Mouse (Mus musculus): ENCODE data around the gene Atat1.
A peak's percentile ranks its signal among the peaks of the same experiment; 100 is the strongest.
"Not testable (repeated sequence)": the region's sequence is repeated elsewhere in the genome, so short reads cannot be mapped to it uniquely, and the experiment has no call there.

Gene Atat1

DNA sequence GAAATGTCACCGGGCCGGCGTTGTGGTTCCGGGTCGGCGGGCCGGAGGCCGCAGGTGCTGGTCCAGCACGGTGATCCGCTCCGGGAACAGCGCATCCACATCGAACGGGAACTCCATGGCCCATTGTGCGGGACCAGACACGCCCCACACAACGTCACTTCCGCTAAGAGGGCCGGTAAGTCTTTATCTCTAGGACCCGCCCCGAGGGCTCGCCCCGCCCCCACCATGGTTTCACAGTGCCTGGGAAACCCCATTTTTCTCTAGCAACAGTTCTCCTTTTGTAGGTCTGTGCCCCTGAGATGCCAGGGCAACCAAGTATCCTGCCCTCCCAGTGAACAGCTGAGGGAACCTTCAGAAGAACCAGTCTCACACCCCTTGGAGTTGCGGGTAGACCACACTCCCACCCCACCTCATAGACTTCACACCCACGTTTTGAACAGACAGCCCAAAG, at the start of gene Atat1:
Gene Atat1, minus strand, starts transcription at position 157 of the 451 bp plus-strand sequence.
- DNase-seq = peak; percentile 95

DNA sequence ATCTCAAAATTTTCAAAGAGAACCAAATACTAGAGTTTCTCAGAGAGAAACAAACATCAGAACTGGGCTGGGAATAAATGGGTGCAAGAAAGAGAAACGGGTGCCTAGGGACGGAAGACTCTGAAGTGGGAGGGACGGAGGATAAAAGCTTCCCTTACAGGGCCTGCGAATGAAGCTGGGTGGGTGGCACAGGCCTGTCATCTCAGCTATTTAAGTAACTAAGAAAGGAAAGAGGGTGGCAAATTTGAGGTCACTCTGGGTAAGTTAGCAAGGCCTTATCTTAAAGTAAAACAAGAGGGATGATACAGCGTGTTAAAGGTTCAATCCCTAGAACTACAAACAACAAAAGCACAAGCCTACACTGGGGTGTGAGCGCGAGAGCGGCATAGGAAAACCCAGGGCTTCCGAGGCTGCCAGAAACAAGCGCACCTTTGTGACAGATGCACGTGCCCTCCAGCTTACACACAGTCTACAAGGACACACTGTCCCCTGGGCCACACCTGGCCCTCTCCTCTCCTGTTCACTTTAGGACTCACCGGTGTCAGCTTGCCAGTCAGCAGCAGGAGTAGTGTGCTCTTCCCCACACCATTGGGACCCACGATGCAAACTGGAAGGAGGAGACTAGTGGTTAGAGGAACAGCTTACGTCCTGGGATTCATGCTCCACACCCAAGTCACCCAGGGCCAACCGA, 48.8 kb upstream of the Atat1 start:
- no peak for DNase-seq

DNA sequence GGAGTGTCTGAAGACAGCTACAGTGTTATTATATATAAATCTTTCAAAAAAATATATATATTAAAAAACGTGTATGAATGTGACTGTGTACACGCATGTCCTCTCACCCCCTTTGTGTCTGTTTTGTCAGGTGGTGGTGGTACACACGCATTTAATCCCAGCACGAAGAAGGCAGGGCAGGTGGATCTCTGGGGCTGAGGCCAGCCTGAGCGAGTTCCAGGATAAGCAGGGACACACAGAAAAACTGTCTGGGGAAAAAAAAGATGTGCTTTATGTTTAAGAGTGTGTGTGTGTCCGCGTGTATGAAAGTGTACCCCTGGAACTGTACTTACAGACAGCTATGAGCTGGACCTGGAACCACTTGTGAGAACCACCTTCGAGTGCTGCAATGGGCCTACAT, 44.8 kb upstream of the Atat1 start:
- no peak for DNase-seq

DNA sequence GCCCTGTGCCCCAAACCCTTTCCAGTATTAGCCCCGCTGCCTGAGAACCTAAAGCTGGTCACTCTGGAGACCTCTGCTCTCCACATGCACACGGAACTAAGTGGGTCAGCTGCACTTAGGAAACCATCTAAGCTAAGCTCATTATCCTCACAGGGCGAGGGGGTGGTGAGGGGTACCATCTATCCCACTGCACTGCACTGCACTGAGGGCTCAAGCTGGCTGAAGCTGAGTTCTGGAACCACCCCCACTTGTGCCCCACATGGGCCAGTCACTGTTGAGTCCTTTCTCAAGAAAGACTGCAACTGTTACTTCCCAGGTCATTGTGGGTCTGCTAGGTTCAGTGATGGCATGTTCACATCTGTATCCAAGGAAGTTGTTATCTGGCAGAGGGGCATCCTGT, 42.7 kb upstream of the Atat1 start:
- not testable (repeated sequence) for DNase-seq

DNA sequence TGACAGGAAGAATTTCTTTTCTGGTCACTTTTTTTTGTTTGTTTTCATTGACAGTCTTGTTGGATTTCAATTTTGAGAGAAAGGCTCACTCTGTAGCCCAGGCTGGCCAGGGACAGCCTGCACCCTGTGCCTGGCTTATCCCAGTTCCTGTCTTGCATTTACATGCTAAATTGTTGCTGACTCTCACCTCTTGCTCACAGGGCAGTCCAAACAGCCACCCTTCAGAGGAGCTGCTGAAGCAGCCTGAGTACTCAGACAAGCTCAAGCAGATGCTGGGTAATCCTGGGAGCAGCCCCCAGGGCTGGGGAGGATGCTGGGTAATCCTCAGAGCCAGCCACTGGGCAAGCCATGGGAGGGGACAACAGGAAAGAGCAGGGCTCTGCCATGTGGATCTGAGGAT, 41.1 kb upstream of the Atat1 start:
- not testable (repeated sequence) for DNase-seq

DNA sequence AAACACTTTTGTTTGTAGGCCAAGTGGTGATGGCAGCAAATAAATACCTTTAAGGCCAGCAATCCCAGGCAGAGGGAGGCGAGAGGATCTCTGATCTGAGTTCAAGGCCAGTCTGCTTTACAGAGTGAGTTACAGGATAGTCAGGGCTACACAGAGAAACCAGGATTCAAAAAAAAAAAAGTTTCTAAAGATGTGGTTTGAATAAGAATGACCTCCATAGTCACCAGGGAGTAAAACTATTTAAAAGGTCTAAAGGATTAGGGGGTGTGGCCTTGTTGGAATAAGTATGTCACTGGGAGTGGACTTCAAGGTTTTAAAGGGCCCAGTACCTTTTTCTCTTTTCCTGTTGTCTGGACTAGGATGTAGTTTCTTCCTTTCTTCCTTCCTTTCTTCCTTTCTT, 30.1 kb upstream of the Atat1 start:
- no peak for DNase-seq

DNA sequence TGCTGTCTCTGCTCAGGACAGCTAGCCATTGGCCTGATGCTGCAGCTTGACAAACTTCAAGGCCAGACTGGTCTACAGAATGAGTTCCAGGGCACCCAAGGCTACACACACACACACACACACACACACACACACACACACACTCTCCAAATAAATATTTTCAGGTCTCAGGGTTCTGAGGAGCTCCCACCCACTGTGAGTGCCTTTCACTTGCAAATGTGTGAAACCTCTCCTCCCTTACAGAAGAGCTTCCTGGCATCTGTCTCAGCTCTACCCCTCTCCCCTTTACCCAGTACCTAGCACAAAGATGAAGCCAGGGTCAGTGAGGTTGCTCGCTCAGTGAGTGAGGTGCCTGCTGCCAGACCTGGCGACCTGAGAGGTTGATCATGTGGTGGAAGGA, 29.2 kb upstream of the Atat1 start:
- DNase-seq = no peak

DNA sequence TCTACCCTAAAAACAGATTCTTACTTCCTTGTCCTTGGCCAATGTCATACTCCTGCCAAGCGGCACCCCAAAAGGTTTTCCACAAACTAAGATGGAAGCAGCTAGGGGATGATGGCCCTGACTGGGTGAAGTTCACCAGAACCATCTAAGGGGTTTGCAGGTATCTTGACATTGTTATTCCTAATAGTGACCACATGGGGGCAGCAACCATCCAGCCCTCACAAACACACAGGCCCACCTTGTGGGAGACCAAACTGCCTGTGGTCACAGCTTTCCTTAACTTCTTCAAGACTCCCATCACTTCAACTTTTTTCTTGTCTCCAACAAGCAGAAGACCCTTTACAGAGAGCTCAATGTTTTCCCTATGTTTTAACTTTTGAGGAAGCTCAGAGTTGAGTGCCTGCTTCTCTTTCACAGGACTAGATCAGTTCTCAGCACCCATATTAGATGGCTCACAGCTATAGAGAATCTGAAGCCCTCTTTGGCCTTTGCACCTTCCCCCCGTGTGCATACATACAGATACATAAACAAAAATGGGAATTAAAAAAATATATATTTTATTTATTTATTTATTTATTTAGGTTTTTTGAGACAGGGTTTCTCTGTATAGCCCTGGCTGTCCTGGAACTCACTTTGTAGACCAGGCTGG, 27.9 kb upstream of the Atat1 start:
- peak; percentile 68 for DNase-seq

DNA sequence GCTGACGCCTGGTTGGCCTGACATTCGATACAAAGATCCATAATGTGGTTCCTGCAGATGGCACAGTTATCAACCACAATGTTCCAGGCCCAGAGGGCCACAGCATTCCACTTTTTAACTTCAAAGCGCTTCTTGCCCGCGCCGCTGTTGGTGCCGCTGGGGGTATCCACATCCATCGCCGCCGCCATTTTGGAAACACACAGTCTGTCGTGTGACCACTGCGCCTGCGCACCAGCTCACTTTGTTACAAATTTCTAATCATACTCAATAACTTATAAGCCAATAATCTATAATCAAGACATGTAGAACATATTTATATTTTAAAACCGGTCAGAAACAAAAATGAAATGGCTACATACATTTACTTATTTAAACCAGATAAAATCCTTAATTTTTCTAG, 25.9 kb upstream of the Atat1 start:
- not testable (repeated sequence) for DNase-seq

DNA sequence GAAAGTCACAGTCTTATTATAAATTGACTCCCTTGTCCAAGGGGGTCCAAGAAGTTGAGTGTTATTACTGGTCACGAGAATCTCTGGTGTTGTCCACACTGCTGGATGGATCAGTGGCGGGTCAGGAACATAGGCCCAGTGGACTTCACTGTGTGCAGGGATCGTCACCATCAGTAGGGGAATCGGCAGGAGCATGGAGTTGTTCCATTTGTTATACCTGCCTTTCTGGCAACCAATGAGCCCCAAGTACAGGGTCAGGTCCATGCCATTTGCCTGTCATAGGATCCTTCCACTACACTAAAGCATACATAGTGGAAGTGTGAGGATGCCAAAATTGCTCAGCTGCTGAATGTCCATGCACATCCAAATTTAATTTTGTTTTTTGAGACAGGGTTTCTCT, 22.7 kb upstream of the Atat1 start:
- no peak for DNase-seq

DNA sequence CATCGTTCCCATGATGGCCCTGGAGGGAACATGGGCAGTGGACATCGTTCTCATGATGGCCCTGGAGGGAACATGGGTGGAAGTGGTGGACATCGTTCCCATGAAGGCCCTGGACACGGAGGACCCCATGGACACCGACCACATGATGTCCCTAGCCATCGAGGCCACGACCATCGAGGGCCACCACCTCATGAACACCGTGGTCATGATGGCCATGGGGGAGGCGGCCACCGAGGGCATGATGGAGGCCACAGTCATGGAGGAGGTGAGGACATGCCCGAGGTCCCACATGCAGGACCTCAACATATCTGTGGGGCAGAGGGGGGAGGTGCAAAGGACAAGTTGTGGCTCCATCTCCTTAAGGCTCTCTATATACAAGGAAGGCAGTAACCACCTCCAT, 20.8 kb upstream of the Atat1 start:
- DNase-seq = no peak

DNA sequence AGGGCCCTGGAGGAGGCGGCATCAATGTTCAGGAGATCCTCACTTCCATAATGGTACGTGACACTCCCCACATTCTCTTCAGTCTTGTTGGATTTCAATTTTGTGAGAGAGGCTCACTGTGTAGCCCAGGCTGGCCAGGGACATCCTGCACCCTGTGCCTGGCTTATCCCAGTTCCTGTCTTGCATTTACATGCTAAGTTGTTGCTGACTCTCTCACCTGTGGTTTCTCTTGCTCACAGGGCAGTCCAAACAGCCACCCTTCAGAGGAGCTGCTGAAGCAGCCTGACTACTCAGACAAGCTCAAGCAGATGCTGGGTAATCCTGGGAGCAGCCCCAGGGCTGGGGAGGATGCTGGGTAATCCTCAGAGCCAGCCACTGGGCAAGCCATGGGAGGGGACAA, 19.7 kb upstream of the Atat1 start:
- no peak for DNase-seq

DNA sequence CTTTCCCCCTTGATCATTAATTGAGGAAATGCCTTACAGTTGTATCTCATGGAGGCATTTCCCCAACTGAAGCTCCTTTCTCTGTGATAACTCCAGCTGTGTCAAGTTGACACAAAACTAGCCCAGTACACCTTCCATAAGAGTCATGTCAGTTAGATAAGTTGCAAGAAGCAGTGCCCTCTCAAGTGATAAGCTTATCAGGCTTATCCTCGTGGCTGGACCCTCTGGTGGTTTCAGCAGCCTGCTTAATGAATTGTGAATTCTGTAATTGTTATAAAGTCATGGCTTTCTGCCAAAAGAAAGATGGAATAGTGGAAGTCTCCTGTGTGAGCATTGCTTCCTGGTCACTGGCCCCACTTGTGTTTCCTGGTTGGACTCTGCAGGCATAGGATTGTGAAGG, 17.6 kb upstream of the Atat1 start:
- DNase-seq = no peak

DNA sequence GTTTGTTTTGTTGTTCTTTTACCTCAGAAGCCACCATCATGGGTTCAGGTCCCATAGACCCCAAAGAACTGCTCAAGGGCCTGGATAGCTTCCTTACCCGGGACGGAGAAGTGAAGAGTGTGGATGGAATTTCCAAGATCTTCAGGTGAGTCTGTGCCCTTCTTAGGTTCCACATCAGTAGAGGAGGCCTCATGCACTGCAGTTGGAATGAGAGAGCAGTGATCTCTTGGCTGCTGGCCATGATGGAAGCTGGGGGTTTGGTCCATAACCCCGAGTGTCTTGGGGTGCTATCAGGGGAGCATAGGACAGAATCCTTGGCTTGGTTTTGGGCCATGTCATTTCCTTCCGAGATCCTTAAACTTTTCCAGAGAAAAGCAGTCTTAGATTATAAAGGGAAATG, 13.4 kb upstream of the Atat1 start:
- DNase-seq = no peak

DNA sequence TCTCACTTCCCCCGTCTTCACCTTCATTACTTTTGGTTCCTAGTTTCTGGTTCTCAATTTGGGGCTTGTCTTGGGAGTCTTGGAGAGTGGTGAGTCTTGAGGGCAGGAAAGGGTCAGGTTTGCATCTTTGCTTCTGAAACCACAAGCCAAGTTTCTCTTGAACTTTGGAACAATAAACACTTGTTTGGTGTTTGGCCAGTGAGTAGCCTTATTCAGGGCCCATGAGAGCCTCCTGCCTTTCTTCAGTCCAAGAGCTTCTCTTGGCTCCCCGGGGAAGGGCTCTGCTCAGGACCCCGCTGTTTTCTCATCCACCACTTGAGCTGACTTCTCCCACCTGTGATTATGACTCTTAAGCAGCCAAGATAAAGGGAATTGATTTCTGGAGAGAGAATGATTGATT, 12.7 kb upstream of the Atat1 start:
- no peak for DNase-seq

DNA sequence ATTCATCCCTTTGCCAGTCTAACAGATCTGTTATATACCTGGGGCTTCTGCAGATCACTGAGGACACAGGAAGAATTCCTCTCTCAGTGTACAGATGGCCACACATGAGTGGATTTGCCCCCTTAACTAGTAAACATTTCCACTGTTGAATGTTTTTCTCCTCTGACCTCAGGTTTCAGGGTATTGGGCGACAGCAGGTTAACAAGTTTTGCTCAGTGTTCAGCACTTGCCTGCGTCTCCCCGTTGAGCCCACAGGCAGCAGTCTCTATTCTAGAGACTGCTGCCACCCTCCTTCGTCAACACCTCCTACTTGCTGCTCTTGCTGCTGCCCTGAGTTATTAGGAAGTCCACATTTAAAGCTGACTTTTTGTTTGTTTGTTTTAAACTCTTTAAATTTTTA, 11.8 kb upstream of the Atat1 start:
- DNase-seq = no peak

DNA sequence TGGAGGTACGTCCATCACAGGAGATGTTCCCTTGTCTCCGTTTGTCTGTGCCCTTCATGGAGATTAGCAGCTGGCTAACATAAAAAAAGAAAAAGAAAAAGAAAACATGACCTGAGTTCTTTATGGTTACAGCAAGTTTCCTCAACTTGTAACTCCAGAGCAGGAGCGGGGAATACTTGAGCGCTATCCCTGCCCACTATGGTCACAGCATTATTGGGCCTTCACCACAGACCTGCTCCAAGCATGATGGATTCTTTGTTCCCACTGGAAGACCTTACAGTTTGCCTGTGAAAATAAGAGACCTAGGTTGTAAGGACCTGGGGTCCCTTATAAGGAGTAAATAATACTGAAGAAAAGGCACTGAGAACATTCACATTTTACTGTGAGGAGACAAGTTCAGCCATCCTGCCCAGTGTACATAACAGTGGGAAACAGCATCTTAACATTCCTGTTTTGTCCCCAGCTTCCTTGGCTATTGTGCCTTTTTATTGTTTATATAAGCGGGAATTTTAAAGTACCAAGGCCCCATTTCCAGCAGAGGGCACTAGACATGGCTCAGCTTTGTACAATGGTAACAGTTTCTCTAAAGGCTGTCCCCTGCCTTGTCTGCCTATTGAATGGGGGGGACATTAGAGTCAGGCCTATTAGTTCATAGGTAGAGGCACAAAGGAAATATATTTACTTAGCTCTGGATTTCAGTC, 11.1 kb upstream of the Atat1 start:
- peak; percentile 35 for DNase-seq

DNA sequence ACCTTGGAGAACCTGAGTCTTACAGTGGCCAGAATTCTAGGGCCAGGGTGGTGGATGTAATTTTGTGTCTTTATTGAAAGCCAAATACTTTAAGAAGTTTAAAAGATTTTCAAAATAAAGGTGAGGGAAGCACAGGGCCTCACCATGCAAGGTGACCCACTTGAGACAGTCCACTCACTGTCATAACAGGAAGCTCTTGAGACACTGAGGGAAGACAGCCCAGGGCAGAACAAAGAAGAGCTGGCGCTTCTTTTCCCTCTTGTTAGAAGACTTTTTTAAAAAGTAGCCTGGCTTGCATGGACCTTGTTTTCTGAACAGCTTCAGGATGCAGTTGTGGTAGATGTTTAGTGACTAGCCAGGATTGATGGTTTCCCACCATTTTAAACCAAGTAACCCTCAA, 10.5 kb upstream of the Atat1 start:
- no peak for DNase-seq

DNA sequence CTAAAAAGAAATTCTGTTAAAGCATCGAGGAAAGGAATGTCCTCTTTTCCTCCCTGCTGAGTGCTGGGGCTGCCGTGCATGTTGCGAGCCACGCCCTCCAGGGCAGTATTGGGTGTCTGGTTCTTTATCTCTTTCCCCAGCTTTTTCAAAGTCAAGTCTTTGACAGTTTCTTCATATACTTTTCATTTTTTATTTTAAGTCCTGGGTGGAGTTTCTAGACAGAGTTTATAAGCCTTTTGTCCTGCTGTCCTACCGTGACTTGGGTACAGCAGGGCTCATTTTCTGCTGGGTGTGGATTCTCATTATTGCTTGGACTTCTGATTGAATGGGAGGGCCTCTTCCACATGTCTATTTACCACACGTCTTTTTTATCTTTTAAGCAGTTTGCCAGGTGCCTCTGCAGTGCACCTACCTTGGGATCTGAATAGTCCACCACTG, 10.0 kb upstream of the Atat1 start:
- no peak for DNase-seq

DNA sequence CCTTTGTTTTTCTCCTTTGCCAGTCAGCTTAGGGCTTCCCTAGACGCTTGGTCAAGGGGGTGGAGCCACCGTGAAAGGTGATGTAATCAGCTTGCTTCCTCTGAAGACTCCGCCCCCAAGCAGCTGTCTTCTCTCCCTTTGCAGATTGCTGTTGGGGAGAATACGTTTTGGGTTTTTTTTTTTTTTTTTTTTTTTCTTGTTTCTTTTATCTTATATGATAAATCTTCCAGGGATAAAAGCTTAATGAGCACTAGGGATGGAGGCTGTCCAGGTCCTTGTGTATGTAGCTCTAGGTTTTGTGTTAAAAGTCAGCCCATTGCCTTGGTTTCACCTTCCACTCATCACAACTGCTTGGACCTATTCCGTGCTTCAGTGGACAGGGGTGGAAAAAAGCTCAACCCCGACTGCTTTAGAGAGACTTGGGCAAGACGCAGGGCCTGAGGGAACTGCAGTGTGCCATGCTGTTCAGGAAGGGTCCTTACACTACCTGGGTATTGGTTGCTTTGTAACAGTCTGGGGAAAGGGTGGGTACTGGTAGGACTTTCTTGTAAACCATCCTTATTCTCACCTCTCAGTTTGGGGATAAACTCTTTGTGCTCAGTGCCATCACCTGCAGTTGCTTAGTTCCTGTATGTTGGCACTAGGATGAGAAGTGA, 9.3 kb upstream of the Atat1 start:
- DNase-seq = peak; percentile 97

DNA sequence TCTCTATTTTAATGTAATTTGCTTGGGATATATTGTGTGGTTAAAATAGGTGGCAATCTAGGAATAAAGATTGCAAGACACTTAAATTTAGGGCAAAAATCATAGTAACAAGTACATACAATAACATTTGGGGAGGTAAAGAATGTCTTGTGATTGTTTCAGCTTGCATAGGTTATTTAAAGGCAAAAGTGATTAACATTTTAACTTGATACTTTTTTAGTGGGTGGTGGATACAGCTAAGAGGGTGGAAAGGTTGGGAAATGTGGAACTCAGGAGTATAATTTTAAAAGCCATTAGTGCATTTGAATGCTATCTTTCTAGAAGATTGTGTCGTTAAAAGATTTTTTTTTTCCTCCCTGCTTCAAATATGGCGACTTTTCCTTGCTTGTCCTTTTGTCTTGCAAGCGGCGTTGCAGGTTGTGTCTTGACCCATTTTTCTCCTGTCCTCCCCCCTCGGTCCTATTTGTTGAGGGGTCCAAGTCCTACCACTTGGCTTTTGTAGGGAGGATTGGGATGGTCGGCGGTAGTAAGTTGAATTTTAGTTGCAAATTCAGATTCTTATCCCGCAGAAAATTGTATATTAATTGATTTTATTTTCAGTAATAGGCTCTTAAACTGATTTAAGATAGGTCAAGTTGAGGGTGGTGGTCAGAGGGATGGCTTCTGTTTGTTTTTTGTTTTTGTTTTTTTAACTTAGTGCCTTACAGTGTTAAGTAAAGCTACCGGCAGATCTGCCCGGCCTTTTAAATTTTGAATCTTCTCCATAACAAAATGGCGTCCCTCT, 8.6 kb upstream of the Atat1 start:
- DNase-seq = peak; percentile 59

DNA sequence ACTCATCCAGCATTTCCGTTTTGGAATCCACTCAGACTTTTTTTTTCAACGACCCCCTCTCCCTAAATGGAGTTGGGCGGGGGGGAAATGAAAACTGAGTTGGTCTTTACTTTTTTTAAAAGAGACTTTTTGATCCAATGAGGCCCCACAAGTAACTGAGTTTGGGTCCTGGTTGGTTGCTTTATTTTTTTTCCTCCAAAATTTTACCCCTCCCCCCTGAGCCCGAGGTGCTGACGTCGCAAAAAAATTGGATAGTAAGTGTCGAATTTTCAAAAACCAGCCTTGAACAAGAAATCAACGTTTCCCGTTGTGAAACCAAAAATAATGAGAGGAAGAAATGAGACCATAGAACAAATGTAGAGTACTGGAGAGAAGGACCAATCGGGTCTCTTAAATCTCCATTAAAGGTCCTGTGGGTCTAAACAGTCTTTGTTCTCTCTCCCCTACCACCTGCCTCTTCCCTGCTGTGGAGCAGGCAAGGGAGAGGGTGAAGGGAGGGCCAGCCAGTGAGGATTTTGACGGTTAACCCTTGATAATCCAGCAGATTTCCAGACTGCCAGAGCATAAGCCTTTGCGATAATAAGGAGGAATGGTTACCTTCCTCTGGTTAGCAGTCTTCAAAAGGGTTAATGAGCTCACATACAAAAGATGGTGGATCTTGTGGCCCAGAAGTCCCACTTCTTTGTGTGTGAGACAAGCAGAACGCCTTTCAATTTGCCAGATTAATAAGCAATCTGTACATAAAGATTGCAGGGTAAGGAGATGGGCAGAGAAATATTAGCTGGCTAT, 7.8 kb upstream of the Atat1 start:
- DNase-seq = peak; percentile 65
